Mouse (Mus musculus): Measurements from ENCODE around the gene Dbndd2.

Dbndd2 gene

GRCm38 (mm10) chr2:164540652-164541427, 54.9 kb downstream of the Dbndd2 start:
- DNase-seq (ENCODE audit: low read depth, low spot score), result no peak

DNA sequence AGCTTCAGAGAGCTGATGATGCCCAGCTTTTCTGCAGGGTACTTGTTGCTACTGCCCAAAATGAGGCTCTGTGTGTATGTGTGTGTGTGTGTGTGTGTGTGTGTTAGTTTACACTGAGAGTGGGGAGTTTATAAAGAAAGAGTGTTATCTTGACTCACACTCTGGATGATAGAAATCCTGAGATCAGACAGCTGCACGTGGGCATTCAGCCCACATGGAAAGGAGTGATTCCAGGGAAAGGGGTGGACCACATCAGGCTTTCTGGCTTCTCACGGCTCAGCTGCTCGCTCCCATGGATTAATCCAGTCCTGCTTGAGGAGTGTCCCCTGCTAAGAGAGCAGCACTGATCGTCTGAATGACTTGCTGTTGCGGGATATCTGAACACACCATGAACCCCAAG, 56.2 kb downstream of the Dbndd2 start:
- DNase-seq (ENCODE audit: low read depth, low spot score), result no peak

- no peak for DNase-seq (ENCODE audit: low read depth, low spot score)
Measured at GRCm38 (mm10) chr2:164542598-164542997, 56.7 kb downstream of the Dbndd2 start.

All from 3T3-L1 (cell line).